Mouse (Mus musculus): ENCODE results near the gene Gm38392. TPM values are rescaled to one million over a fixed set of nuclear protein-coding genes. Genes with fewer than 3 reads are reported as not detected.
A peak's percentile ranks its signal among the peaks of the same experiment; 100 is the strongest.

Gm38392 gene
- polyA plus RNA-seq, 1 experiment from 2014 or later: not detected

GRCm38 (mm10) chr3:88230262-88231047 lies 56.6 kb downstream of the Gm38392 start:
- no peaks in the 10 kb centered on the region for H3K9me3 ChIP-seq (replicated peaks)
- peaks cover 49% of the 10 kb centered on the region for H3K4me1 ChIP-seq
- peaks cover 100% of the 10 kb centered on the region for H3K27me3 ChIP-seq (ENCODE audit: low read depth, poor library complexity, severe bottlenecking)
- no peak for DNase-seq (ENCODE audit: low spot score)
- peak overlapping the region; percentile 39; the same call in 1 of the 2 replicates for H3K27ac ChIP-seq (replicated peaks)
- no peaks in the 10 kb centered on the region; the same call in 1 of the 2 replicates for H3K36me3 ChIP-seq
- no peak overlapping the region for H3K4me3 ChIP-seq
- WGBS: 49% methylated on average over 17 of the region's 17 CpGs

GRCm38 (mm10) chr3:88229526-88229925 lies 57.5 kb downstream of the Gm38392 start:
- WGBS: 89% methylated on average over 6 of the region's 6 CpGs
- Histone ChIP-seq H3K27ac (replicated peaks) (no peak overlapping the region), H3K36me3 (no peaks in the 10 kb centered on the region; the same call in 1 of the 2 replicates), H3K4me3 (no peak overlapping the region), H3K9me3 (replicated peaks) (no peaks in the 10 kb centered on the region), H3K27me3 (ENCODE audit: low read depth, poor library complexity, severe bottlenecking) (peaks cover 100% of the 10 kb centered on the region), H3K4me1 (peaks cover 43% of the 10 kb centered on the region)
- no peak for DNase-seq (ENCODE audit: low spot score)

- Histone ChIP-seq H3K36me3 (no peaks in the 10 kb centered on the region; the same call in 1 of the 2 replicates), H3K27ac (replicated peaks) (no peak overlapping the region)
- DNase-seq (ENCODE audit: low spot score): no peak
Measured at GRCm38 (mm10) chr3:88228906-88229305, 58.1 kb downstream of the Gm38392 start.

GRCm38 (mm10) chr3:88227976-88228375 lies 59.0 kb downstream of the Gm38392 start:
- no peaks in the 10 kb centered on the region; the same call in 1 of the 2 replicates for H3K36me3 ChIP-seq
- 73% methylated on average over 6 of the region's 6 CpGs for WGBS
- H3K4me1 ChIP-seq: peaks cover 31% of the 10 kb centered on the region
- no peak overlapping the region for H3K4me3 ChIP-seq
- peaks cover 100% of the 10 kb centered on the region for H3K27me3 ChIP-seq (ENCODE audit: low read depth, poor library complexity, severe bottlenecking)
- no peaks in the 10 kb centered on the region for H3K9me3 ChIP-seq (replicated peaks)
- DNase-seq (ENCODE audit: low spot score): no peak
- H3K27ac ChIP-seq (replicated peaks): no peak overlapping the region

More at GRCm38 (mm10) chr3:88228906-88229305, 58.1 kb downstream of the Gm38392 start:
- H3K4me3 ChIP-seq: no peak overlapping the region
- H3K27me3 ChIP-seq (ENCODE audit: low read depth, poor library complexity, severe bottlenecking): peaks cover 100% of the 10 kb centered on the region
- peaks cover 40% of the 10 kb centered on the region for H3K4me1 ChIP-seq
- 63% methylated on average over 4 of the region's 4 CpGs for WGBS
- no peaks in the 10 kb centered on the region for H3K9me3 ChIP-seq (replicated peaks)

DNA sequence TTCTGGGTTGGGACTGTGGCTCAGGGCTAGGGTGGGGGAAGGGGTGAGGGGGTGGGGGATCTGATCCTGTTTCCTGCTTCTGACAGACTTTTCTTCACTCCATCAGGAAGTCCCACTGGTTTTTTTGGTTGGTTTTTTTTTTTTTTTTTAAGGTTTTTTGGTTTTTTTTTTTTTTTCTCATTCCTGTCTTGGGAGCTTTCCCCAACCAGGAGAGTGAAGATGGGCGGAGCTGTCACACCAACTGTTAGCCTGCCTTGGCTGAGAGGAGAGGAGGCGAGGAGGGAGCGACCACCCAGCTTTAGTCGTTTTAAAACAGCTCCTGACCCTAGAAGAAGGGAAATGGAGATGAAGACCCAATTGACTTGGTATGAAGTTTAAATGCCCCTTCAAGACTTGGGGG lies 59.8 kb downstream of the Gm38392 start:
- H3K27ac ChIP-seq (replicated peaks): no peak overlapping the region
- H3K4me3 ChIP-seq: no peak overlapping the region
- peaks cover 100% of the 10 kb centered on the region for H3K27me3 ChIP-seq (ENCODE audit: low read depth, poor library complexity, severe bottlenecking)
- peaks cover 25% of the 10 kb centered on the region for H3K4me1 ChIP-seq
- DNase-seq (ENCODE audit: low spot score): no peak
- H3K36me3 ChIP-seq: no peaks in the 10 kb centered on the region; the same call in 1 of the 2 replicates
- 33% methylated on average over 4 of the region's 4 CpGs for WGBS
- H3K9me3 ChIP-seq (replicated peaks): no peaks in the 10 kb centered on the region

DNA sequence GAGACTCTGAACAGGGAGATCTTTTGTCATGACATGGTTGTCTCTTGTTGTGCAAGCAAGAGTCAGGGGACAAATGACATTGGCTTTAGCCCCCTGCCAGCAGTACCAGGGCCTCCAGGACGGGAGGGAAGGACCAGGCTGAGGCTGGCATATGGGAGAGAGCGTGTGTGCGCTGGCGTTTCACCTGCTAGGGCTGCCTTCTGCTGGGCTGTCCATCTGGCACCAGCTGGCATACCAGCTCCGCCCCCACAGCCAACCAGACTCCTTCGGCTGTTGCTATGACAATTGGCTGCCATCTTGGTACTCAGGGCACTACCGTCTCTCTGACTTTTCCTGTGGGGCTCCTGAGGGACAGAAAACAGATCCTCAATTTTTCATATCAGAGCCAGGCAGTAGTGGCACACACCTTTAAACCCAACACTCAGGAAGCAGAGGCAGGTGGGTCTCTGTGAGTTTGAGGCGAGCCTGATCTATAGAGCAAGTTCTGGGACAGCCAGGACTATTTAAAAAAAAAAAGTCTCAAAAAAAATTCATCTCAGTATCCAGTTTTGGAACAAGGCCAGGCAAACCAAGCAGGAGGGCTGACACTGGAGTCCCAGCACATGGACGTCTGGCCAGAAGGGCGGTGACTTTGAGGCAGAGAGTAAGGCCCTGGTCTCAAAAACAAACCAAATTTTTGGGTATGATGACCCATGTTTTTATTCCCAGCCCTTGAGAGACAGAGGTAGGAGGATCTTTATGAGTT lies 60.7 kb downstream of the Gm38392 start:
- 88% methylated on average over 10 of the region's 10 CpGs for WGBS
- no peak overlapping the region for H3K27ac ChIP-seq (replicated peaks)
- no peaks in the 10 kb centered on the region for H3K9me3 ChIP-seq (replicated peaks)

DNA sequence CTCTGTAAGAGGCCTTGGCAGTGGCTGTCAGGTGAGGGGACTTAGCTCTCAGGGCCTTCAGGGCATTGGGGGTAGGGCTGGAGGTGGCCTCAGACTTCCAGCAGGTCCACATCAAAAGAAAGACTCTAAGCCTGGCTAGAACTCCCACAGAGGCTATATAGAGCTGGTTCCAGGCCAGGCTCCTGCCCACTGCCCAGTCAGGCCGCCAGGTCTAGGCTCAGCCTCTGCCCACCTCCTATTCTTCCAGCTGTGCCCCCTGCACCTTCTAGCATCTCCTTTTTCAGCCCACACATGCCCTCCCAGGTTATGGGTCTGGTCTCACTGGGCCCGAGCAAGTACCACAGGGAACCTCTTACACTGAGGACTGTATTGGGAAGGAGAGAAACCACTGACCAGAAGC lies 62.1 kb downstream of the Gm38392 start:
- Histone ChIP-seq H3K9me3 (replicated peaks) (no peaks in the 10 kb centered on the region), H3K36me3 (no peaks in the 10 kb centered on the region; the same call in 1 of the 2 replicates), H3K4me3 (no peak overlapping the region), H3K27ac (replicated peaks) (no peak overlapping the region), H3K4me1 (peaks cover 21% of the 10 kb centered on the region), H3K27me3 (ENCODE audit: low read depth, poor library complexity, severe bottlenecking) (peaks cover 100% of the 10 kb centered on the region)
- 66% methylated on average over 2 of the region's 2 CpGs for WGBS
- no peak for DNase-seq (ENCODE audit: low spot score)

More for the DNA sequence above, 60.7 kb downstream of the Gm38392 start:
- Histone ChIP-seq H3K4me1 (peaks cover 25% of the 10 kb centered on the region), H3K27me3 (ENCODE audit: low read depth, poor library complexity, severe bottlenecking) (peaks cover 100% of the 10 kb centered on the region), H3K4me3 (no peak overlapping the region), H3K36me3 (no peaks in the 10 kb centered on the region; the same call in 1 of the 2 replicates)
- DNase-seq (ENCODE audit: low spot score): no peak

GRCm38 (mm10) chr3:88222446-88222845 lies 64.6 kb downstream of the Gm38392 start:
- 81% methylated on average over 6 of the region's 6 CpGs for WGBS
- H3K4me3 ChIP-seq: no peak overlapping the region

DNA sequence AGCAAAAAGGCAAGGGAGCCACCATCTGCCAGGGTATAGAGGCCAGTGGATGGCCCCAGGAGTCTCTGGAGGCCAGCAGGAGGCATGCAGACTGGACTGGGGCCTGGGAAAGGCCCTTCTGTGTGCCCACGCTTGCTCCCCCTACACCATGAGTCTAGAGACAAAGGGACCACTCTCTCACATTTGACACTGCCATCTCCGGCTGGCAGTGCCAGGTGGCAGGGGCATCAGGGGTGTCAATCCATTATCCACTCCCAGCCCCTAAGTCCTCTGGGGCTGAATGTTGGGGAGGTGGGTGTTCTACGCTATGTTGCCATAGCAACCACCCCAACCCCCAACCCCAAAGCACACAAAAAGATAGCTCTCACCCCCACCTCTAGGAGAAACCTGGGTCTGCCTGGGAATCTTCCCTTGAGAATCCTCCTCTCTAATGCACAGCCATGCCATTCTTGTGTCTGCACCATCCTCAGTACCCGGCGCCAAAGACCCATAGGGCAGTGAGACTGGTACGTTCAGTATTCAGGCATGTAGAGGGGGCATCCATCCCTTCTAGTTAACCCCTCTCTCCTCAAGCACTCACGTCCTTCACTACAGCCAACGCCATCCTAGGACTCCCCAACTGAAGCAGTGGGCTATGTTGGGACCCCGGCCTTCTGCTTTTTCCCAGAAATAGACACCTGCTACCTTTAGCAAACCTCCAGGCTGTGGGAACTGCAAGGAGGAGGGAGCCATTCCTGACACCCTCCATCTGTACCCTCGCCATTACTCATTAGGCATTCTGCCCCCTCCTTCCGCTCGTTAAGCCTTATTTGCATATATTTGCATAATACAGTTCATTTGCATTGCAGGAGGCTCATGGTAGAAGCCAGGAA lies 65.3 kb downstream of the Gm38392 start:
- DNase-seq (ENCODE audit: low spot score): no peak
- Histone ChIP-seq H3K36me3 (no peaks in the 10 kb centered on the region; the same call in 1 of the 2 replicates), H3K9me3 (replicated peaks) (no peaks in the 10 kb centered on the region), H3K27ac (replicated peaks) (no peak overlapping the region), H3K27me3 (ENCODE audit: low read depth, poor library complexity, severe bottlenecking) (peaks cover 100% of the 10 kb centered on the region), H3K4me3 (no peak overlapping the region), H3K4me1 (peaks cover 17% of the 10 kb centered on the region)
- WGBS: 57% methylated on average over 12 of the region's 12 CpGs

More at GRCm38 (mm10) chr3:88222446-88222845, 64.6 kb downstream of the Gm38392 start:
- Histone ChIP-seq H3K27me3 (ENCODE audit: low read depth, poor library complexity, severe bottlenecking) (peaks cover 100% of the 10 kb centered on the region), H3K27ac (replicated peaks) (no peak overlapping the region), H3K36me3 (no peaks in the 10 kb centered on the region; the same call in 1 of the 2 replicates), H3K4me1 (peaks cover 17% of the 10 kb centered on the region), H3K9me3 (replicated peaks) (no peaks in the 10 kb centered on the region)
- DNase-seq (ENCODE audit: low spot score): no peak

DNA sequence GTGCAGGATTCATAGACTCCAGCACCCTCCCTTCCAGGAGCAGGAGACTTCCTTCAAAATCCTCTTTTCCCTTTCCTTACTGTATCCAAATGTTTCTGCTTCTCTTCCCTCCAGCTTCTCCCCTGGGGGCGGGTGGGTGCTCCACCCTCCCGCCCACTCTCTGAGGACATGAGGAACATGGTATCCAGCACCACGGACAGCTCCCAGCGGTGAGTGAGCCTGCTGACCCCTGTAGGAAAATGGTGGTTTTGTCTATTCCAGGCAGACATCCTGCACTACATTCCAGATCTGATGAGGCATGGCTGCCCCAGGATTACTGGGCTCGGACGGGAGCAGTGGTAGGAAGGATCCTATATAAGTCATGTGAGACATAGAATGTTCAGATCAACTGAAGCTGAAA lies 66.2 kb downstream of the Gm38392 start:
- Histone ChIP-seq H3K9me3 (replicated peaks) (no peaks in the 10 kb centered on the region), H3K4me1 (peaks cover 23% of the 10 kb centered on the region), H3K27ac (replicated peaks) (no peak overlapping the region), H3K27me3 (ENCODE audit: low read depth, poor library complexity, severe bottlenecking) (peaks cover 100% of the 10 kb centered on the region), H3K36me3 (no peaks in the 10 kb centered on the region; the same call in 1 of the 2 replicates), H3K4me3 (no peak overlapping the region)
- WGBS: 1% methylated on average over 6 of the region's 6 CpGs
- DNase-seq (ENCODE audit: low spot score): peak; percentile 76

DNA sequence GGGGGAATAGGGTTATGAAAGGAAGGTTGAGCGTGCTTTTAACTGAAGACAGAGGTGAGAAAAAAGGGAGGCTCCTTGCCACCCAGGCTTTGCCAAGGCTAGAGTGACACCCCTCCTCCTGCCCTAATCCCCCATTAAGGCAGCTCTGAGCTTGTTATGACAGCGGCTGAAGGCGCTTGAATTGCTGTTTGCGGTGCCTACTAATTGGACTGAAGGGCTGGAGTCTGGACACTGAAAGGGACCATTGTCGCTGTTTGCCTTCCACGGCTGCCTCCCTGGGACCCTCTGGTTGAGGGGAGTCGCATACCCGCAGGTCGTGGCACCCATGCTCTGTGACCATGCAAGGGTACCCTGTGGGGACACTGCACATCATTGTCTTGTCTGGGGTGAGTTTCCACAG lies 67.1 kb downstream of the Gm38392 start:
- H3K27me3 ChIP-seq (ENCODE audit: low read depth, poor library complexity, severe bottlenecking): peaks cover 100% of the 10 kb centered on the region
- DNase-seq (ENCODE audit: low spot score): no peak
- WGBS: 8% methylated on average over 9 of the region's 9 CpGs
- H3K4me3 ChIP-seq: no peak overlapping the region
- no peaks in the 10 kb centered on the region for H3K36me3 ChIP-seq
- H3K4me1 ChIP-seq: peaks cover 32% of the 10 kb centered on the region
- no peak overlapping the region for H3K27ac ChIP-seq (replicated peaks)
- H3K9me3 ChIP-seq (replicated peaks): no peaks in the 10 kb centered on the region

- no peak for DNase-seq (ENCODE audit: low spot score)
- no peak overlapping the region for H3K27ac ChIP-seq (replicated peaks)
Measured at GRCm38 (mm10) chr3:88217679-88218078, 69.3 kb downstream of the Gm38392 start.

More at GRCm38 (mm10) chr3:88217679-88218078, 69.3 kb downstream of the Gm38392 start:
- Histone ChIP-seq H3K36me3 (0 out of 2 replicates have a peak, but pooled peaks cover 3% of the 10 kb centered on the region), H3K27me3 (ENCODE audit: low read depth, poor library complexity, severe bottlenecking) (peaks cover 100% of the 10 kb centered on the region), H3K9me3 (replicated peaks) (no peaks in the 10 kb centered on the region), H3K4me1 (peaks cover 44% of the 10 kb centered on the region), H3K4me3 (no peak overlapping the region)
- WGBS: 27% methylated on average over 1 of the region's 2 CpGs

Measured in midbrain, embryonic 10.5 days (tissue).